Mouse (Mus musculus) liver, embryonic 11.5 days (tissue): ENCODE data around the gene Socs3. TPM values are rescaled to one million over a fixed set of nuclear protein-coding genes. Genes with fewer than 3 reads are reported as not detected.

Experiments
- ATAC-seq: fragments of 200-750 bp; cut with Nextera tagmentation; replicated peaks from 2 replicates; pipeline ENCODE4 v1.8.0; 2017; ENCODE audit warnings: moderate number of reproducible peaks, mild to moderate bottlenecking, moderate TSS enrichment, moderate library complexity; ENCODE audit not compliant: low FRiP score
- DNase-seq: peaks from one replicate; pipeline ENCODE4 v3.0.0-alpha.2; 2017; ENCODE audit warnings: low spot score
- H3K27ac ChIP-seq: fragments of 300-500 bp; sonication (generic); 2 replicates; pipeline ENCODE4 v1.5.1; 2014; ENCODE audit warnings: mild to moderate bottlenecking, low read depth, low read length, control low read depth
- H3K27me3 ChIP-seq: fragments of 300-500 bp; sonication (generic); replicated peaks from 2 replicates; pipeline ENCODE4 v1.6.1; 2014; ENCODE audit warnings: low read length, mixed read lengths; ENCODE audit not compliant: control insufficient read depth, insufficient read depth
- H3K36me3 ChIP-seq: fragments of 300-500 bp; sonication (generic); 2 replicates; pipeline ENCODE4 v1.6.1; 2014; ENCODE audit warnings: mild to moderate bottlenecking, low read length, moderate library complexity, mixed read lengths; ENCODE audit not compliant: control insufficient read depth, insufficient read depth
- H3K4me1 ChIP-seq: fragments of 300-500 bp; sonication (generic); replicated peaks from 2 replicates; pipeline ENCODE4 v1.6.1; 2014; ENCODE audit warnings: low read length, mixed read lengths; ENCODE audit not compliant: control insufficient read depth, insufficient read depth
- H3K4me2 ChIP-seq: fragments of 300-500 bp; sonication (generic); 2 replicates; pipeline ENCODE4 v1.6.1; 2014; ENCODE audit warnings: mild to moderate bottlenecking, control low read depth, moderate library complexity
- H3K4me3 ChIP-seq: fragments of 300-500 bp; sonication (generic); 2 replicates; pipeline ENCODE4 v1.5.1; 2014; ENCODE audit warnings: low read depth, low read length, control low read depth
- H3K9ac ChIP-seq: fragments of 300-500 bp; sonication (generic); 2 replicates; pipeline ENCODE4 v1.6.1; 2014; ENCODE audit warnings: low read depth, low read length, control low read depth
- H3K9me3 ChIP-seq: fragments of 300-500 bp; sonication (generic); 2 replicates; pipeline ENCODE4 v1.6.1; 2016; ENCODE audit warnings: low read length, inconsistent platforms, mixed read lengths; ENCODE audit not compliant: control insufficient read depth
- WGBS: fragments of 180-500 bp; shearing (Covaris S2); extraction: QIAGEN DNeasy Blood & Tissue Kit; methylation state at CpG from one replicate; pipeline ENCODE4 v1.1.7; 2014; 5-methylcytosine and 5-hydroxymethylcytosine counted together
- polyA plus RNA-seq: library from polyadenylated mRNA; unstranded; fragments of >200 nt; fragmentation: Nextera tagmentation; extraction: Ambion mirVana; gene quantifications from 2 replicates; pipeline ENCODE4 v1.2.1, GENCODE M21; 2014

The Socs3 gene
- polyA plus RNA-seq, 1 experiment from 2014 or later = 3.7 TPM

- Histone ChIP-seq H3K4me1 (peaks cover 65% of the 10 kb centered on the region), H3K36me3 (no peaks in the 10 kb centered on the region), H3K9ac (no peak overlapping the region), H3K4me2 (no peak overlapping the region), H3K4me3 (no peak overlapping the region), H3K9me3 (no peaks in the 10 kb centered on the region), H3K27me3 (peaks cover 49% of the 10 kb centered on the region), H3K27ac (no peak overlapping the region)
- DNase-seq = no peak
- WGBS = 34% methylated on average over 7 of the region's 7 CpGs
- ATAC-seq = no peak
Observed at GRCm38 (mm10) chr11:117965052-117965451, 4.8 kb downstream of the Socs3 start.

GRCm38 (mm10) chr11:117964294-117964693 lies 5.6 kb downstream of the Socs3 start:
- Histone ChIP-seq H3K27ac (peak overlapping the region; percentile 81; the same call in 1 of the 2 replicates), H3K27me3 (peaks cover 49% of the 10 kb centered on the region), H3K4me1 (peaks cover 63% of the 10 kb centered on the region), H3K4me2 (peak overlapping the region; percentile 94), H3K9me3 (no peaks in the 10 kb centered on the region), H3K4me3 (no peak overlapping the region), H3K36me3 (no peaks in the 10 kb centered on the region), H3K9ac (no peak overlapping the region)
- WGBS = 22% methylated on average over 1 of the region's 1 CpGs
- no peak for ATAC-seq
- DNase-seq = no peak

- H3K9ac ChIP-seq = peak overlapping the region; percentile 43; the same call in 1 of the 2 replicates
- H3K4me1 ChIP-seq = peaks cover 63% of the 10 kb centered on the region
- DNase-seq (no peak), ATAC-seq (no peak)
- H3K27me3 ChIP-seq = peaks cover 49% of the 10 kb centered on the region
- peak overlapping the region; percentile 94 for H3K4me2 ChIP-seq
- H3K9me3 ChIP-seq = no peaks in the 10 kb centered on the region
- H3K27ac ChIP-seq = peak overlapping the region; percentile 81
- H3K4me3 ChIP-seq = peak overlapping the region; percentile 49
- WGBS = 2% methylated on average over 9 of the region's 9 CpGs
- H3K36me3 ChIP-seq = no peaks in the 10 kb centered on the region
Observed at GRCm38 (mm10) chr11:117963872-117964271, 6.0 kb downstream of the Socs3 start.

GRCm38 (mm10) chr11:117963091-117963793 lies 6.6 kb downstream of the Socs3 start:
- ATAC-seq = peak; percentile 89
- Histone ChIP-seq H3K27ac (peak overlapping the region; percentile 90), H3K4me3 (peak overlapping the region; percentile 49), H3K27me3 (peaks cover 48% of the 10 kb centered on the region), H3K4me2 (peak overlapping the region; percentile 94), H3K9me3 (no peaks in the 10 kb centered on the region), H3K4me1 (peaks cover 63% of the 10 kb centered on the region), H3K36me3 (no peaks in the 10 kb centered on the region), H3K9ac (peak overlapping the region; percentile 43; the same call in 1 of the 2 replicates)
- WGBS = under 1% methylated on average over 40 of the region's 40 CpGs
- DNase-seq = peak; percentile 99

- ATAC-seq (no peak), DNase-seq (no peak)
- no peaks in the 10 kb centered on the region for H3K9me3 ChIP-seq
- H3K4me2 ChIP-seq = peak overlapping the region; percentile 94
- no peak overlapping the region for H3K4me3 ChIP-seq
- H3K4me1 ChIP-seq = peaks cover 57% of the 10 kb centered on the region
- WGBS = 47% methylated on average over 10 of the region's 10 CpGs
- H3K36me3 ChIP-seq = no peaks in the 10 kb centered on the region
- H3K27me3 ChIP-seq = peaks cover 41% of the 10 kb centered on the region
- H3K27ac ChIP-seq = peak overlapping the region; percentile 90
- H3K9ac ChIP-seq = peak overlapping the region; percentile 34
Observed at GRCm38 (mm10) chr11:117962228-117963067, 7.4 kb downstream of the Socs3 start.

GRCm38 (mm10) chr11:117960601-117961000 lies 9.2 kb downstream of the Socs3 start:
- peaks cover 23% of the 10 kb centered on the region for H3K27me3 ChIP-seq
- H3K9ac ChIP-seq = no peak overlapping the region
- H3K4me3 ChIP-seq = no peak overlapping the region
- no peaks in the 10 kb centered on the region for H3K9me3 ChIP-seq
- no peak overlapping the region for H3K4me2 ChIP-seq
- H3K27ac ChIP-seq = no peak overlapping the region
- no peaks in the 10 kb centered on the region for H3K36me3 ChIP-seq
- DNase-seq = no peak
- H3K4me1 ChIP-seq = peaks cover 41% of the 10 kb centered on the region
- no peak for ATAC-seq

- DNase-seq = no peak
- Histone ChIP-seq H3K27me3 (peaks cover 16% of the 10 kb centered on the region), H3K4me1 (peaks cover 34% of the 10 kb centered on the region), H3K9ac (no peak overlapping the region), H3K4me3 (no peak overlapping the region), H3K27ac (no peak overlapping the region), H3K9me3 (no peaks in the 10 kb centered on the region), H3K4me2 (no peak overlapping the region), H3K36me3 (no peaks in the 10 kb centered on the region)
- no peak for ATAC-seq
- 29% methylated on average over 17 of the region's 17 CpGs for WGBS
Observed at GRCm38 (mm10) chr11:117959741-117960381, 10.0 kb downstream of the Socs3 start.

- H3K36me3 ChIP-seq = no peaks in the 10 kb centered on the region
- H3K9me3 ChIP-seq = no peaks in the 10 kb centered on the region
- H3K27me3 ChIP-seq = peaks cover 10% of the 10 kb centered on the region
- no peak overlapping the region for H3K27ac ChIP-seq
- H3K9ac ChIP-seq = no peak overlapping the region
- no peak overlapping the region for H3K4me2 ChIP-seq
- DNase-seq = no peak
- WGBS = 77% methylated on average over 4 of the region's 4 CpGs
- H3K4me1 ChIP-seq = peaks cover 30% of the 10 kb centered on the region
- H3K4me3 ChIP-seq = no peak overlapping the region
- ATAC-seq = no peak
Observed at GRCm38 (mm10) chr11:117959166-117959565, 10.7 kb downstream of the Socs3 start.
